Mouse (Mus musculus) small intestine, adult 2 months (tissue): ENCODE results near the gene Grhpr.

ENCODE experiments used
- CTCF ChIP-seq: fragments of 200-500 bp; IDR thresholded peaks from 2 replicates; pipeline ENCODE4 v1.5.1; 2012; ENCODE audit warnings: low read depth, mild to moderate bottlenecking, control low read depth, inconsistent platforms, low read length, moderate library complexity, mixed read lengths; ENCODE audit not compliant: insufficient replicate concordance, insufficient read length; ENCODE audit errors: extremely low read depth
- POLR2A ChIP-seq: fragments of 200-500 bp; IDR thresholded peaks from 2 replicates; pipeline ENCODE4 v1.6.1; 2012; ENCODE audit warnings: low read depth, mild to moderate bottlenecking, control low read depth, inconsistent platforms, low read length, moderate library complexity

DNA sequence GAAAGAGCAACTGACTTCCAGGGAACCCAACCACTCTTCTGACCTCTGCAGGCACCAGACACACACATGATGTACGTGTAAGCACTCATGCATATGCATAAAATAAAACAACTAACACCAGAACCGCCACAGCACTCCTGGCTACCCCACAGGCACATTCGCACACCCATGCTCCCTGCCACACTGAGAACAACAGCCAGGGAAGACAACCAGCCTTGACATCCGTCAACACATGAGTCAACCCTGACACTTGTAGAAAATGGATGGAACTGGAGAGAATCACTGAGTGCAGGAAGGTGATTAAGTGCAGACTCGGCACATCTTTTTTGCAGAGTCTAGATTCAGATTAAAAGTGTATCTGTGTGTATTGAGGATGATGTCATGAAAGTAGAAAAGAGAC lies 55.4 kb downstream of the Grhpr start:
- TF ChIP-seq POLR2A (no peak), CTCF (no peak)
